Mouse (Mus musculus) spleen, embryonic (tissue): ENCODE data around the gene Chid1.

ENCODE experiments used
- CTCF ChIA-PET: fragments of 350-600 bp; sonication (Branson Sonifier 250); formaldehyde crosslinking; loops from one replicate; lab custom pipeline; 2022; lab: Charles Lee

Chid1 gene

DNA sequence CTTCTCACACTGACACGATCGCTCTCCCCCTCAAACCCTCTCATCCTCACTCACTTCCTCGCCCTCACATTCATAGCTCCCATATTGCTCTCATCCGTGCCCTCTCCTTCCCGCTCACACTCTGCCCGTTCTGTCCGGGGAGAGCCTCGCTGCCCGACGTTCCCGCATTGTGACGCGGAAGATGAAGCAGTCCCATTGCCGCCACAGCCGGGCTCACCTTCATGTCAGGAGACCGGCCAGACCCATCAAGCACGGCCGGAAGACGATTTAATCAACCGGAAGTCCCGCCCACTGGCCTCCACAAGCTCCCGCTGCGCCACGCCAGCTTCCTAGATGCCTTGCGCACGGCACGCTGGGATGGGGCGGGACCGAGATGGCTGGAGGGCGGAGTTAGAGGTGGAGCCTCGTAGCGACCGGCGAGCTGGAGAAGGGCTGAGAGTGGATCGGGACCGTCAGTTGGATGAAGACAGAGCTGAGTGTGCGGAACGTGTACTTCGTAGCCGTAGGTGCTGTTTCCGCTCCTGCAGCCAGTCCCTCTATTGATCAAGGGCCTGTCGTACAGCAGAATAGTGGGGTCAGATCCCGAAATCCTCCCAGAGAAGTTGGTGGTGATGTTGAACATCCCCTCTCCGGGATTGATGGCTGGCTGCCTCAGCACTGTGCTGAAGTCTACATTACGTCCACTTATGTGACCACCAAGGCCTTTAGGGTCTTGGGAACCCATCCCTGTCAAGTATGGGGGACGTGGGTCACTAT is at the start of gene Chid1:
Gene Chid1, minus strand, starts transcription at position 302 of the 756 bp plus-strand sequence.
- CTCF ChIA-PET = no interaction called here

DNA sequence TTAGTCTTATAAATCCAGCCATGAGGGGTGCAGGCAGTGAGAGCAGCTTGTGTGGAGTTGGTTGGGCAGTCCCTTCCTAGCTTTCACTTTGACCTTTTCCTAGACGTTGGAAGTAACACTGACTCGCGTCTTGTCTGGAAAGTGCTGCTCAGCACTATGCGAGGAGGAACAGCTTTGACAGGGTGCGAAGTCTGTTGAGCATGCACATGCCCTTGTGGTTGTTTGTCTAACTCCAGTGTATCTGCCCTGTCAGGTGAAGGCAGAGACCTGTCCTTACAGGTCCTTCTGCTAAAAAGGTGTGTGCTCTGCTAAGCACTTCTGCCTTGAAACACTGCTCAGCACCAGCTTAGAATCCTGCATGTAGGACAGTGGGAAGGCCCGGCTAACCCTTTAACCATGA is 49.2 kb upstream of the Chid1 start:
- CTCF ChIA-PET = no interaction called here

DNA sequence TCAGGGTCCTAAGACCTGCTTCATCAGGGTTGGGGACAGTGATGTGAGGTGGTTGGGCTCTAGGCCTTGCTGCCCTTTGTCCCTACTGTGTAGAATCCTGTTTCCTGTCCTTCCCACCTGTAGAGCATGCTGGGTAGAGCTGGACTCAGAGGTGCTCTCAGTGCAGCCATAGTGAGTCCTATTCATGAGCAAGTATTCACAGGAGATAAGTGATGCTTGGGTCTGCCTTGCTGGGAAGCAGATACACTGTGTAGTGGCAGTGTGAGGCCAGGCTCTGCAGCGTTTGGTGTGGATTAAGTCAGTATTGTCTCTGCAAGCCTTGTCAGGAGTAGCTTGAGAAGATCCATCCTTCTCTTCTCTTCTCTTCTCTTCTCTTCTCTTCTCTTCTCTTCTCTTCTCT is 46.2 kb upstream of the Chid1 start:
- CTCF ChIA-PET = no interaction called here

- CTCF ChIA-PET = no interaction called here
Measured at GRCm38 (mm10) chr7:141585288-141585687, 45.6 kb upstream of the Chid1 start.

- CTCF ChIA-PET = no interaction called here
Measured at GRCm38 (mm10) chr7:141584048-141584841, 44.6 kb upstream of the Chid1 start.

GRCm38 (mm10) chr7:141581323-141581722 is 41.7 kb upstream of the Chid1 start:
- CTCF ChIA-PET = no interaction called here

DNA sequence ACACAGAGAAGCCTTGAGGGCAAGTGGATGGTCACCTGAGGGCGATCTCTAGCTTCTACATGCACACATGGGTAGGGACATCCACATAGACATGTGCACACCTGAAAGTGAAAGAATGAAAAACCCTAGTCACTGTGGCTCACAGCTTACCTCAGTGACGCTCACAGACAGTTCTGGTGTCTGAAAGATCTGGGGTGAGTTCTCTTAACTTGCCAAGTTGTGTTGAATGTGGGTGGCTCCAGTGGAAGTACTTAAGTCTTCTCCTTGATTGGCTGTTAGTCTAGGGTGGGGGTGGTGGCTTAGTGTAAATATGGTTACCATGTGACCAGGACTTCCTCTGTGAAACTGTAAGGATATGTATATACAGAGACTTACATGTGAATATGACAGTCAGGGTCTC is 39.3 kb upstream of the Chid1 start:
- CTCF ChIA-PET = no interaction called here

DNA sequence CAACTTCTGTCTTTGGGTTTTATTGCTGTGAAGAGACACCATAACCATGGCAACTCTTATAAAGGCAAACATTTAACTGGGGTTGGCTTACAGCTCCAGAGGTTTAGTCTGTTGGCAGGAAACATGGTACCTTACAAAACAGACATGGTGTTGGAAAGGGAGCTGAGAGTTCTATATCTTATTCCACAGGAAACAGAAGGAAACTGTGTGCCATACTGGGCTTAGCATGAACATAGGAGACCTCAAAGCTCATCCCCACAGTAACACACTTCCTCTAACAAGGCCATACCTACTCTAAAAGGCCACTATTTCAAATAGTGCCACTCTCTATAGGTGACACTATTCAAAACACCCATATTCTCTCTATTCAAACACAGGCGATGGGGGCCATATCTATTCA is 38.9 kb upstream of the Chid1 start:
- CTCF ChIA-PET = no interaction called here

DNA sequence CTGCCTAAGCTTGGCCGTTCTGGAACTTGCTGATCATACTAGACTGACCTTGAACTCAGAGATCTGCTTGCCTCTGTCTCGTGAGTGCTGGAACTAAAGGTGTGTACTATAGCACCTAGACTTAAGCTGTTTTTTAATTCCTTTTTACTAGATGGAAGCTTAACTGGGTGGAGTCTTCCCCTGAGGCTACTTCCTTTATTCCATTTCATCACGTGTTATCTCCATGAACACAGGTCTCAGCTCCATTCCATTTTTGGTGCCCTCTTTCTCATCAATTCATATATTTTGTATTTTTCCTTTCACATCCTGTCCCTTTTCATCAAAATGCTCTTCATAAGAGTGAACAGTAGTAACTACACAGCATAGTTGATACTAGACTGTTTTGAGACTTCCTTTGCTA is 38.1 kb upstream of the Chid1 start:
- CTCF ChIA-PET = no interaction called here

- CTCF ChIA-PET = interaction anchor here (0.6 kb wide), 1 partner anchor 113 kb away, joined by 3 read pairs; no protein-coding TSS in a partner anchor
Measured at GRCm38 (mm10) chr7:141575481-141575880, 35.8 kb upstream of the Chid1 start.

DNA sequence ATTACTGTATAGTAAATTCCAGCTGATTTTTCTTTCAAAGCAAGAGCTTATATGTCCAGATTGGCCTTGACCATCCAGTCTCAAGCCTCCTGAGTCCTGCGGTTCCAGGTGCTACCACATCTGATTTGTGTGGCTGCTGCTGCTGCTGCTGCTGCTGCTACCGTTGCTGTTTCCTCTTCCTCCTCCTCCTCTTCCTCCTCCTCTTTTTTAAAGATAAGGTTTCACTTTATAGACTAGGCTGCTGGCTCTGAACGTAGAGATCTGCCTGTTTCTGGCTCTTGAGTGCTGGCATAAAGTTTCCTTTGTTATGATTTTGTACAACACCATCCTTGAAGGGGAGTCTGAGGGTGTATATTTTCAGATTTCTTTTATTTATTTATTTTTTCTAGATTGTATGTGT is 34.4 kb upstream of the Chid1 start:
- CTCF ChIA-PET = interaction anchor here (0.7 kb wide), 1 partner anchor 23 kb away, joined by 6 read pairs; no protein-coding TSS in a partner anchor

DNA sequence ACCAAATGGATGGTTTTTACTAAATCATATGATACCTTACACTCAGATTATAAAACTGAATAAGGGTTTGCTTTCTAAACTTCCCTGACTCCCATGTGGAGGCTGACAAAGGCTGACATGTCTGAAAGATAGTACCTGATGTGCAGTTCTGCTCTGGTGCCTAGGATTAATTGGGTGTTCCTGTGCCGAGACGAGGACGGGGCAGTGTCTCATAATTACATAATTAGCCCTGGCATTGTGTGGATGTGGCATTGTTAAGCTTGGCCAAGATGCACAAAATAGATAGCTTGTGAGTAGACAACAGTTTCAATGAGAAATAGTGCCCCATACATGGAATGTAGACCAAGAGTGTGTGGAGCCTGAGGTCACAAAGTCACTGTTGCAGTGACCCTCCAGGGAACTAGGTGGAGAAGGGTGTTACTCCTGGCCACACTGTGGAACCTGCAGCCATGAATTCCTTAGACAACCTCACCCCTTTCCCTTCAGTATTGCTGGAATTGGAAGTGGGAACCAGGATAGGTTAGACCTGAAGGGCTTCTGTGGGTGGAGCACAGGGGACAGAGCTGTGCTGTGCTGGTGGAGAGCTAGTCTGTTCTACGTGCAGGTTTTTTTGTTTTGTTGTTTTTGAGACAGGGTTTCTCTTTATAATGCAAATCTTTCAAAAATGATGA is 31.1 kb upstream of the Chid1 start:
- CTCF ChIA-PET = no interaction called here

DNA sequence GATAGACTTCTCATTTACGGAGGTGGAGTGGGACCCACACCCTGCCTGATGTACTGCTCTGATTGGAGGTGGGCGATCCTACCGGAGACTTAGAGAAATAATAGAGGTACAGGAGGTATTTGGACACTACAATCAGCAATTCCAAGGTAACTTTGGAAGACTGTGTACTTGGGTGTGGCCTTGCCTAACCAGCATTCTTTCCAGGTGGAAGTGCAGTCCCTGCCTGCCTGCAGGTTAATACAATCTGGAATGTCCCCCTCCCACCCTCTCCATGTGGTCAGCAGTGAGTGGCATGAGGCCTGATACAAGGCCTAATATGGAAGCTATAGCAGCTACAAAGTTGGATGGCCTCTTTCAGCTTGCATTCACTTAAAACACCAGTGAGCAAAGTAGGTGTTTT is 30.3 kb upstream of the Chid1 start:
- CTCF ChIA-PET = no interaction called here

DNA sequence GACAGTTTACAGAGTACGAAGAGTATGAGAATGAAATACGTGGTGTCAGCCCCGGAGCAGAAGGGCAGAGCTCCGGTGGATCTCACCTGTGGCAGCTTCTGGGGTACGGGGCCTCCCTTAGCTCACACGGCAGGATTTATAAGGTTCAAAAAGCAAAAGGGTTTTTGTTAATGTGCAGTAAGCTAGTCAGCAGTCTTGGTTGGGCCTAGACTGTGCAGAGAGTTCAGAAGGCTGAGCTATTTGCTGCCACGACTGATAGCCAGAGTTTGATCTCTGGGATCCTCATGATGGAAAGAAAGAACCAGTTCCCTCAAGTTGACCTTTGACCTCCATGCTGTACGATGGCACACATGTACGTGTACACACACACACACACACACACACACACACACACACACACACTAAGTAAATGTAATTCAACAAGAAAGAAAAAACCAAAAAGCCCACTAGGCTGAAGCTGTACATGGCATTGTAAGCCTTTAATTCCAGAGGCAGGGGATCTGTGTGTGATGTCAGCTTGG is 29.7 kb upstream of the Chid1 start:
- CTCF ChIA-PET = no interaction called here

DNA sequence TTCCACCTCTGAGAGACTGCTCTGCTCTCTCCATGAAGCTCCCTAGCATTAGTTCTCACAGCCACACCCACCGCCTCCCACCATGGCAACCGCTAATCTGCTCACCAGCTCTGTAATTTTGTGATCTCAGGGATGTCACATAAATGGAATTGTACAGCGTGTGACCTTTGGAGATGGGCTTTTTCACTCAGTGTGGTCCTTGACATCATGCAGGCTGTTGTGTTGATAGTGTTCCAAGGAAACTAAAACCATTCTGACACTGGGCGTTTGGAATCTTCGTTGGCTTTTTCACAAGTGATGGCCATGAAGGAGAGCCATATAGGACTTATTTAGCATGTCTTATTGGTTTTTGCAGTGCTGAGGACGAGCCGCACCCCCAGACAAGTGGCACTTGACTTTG is 26.9 kb upstream of the Chid1 start:
- CTCF ChIA-PET = no interaction called here

- CTCF ChIA-PET = no interaction called here
Measured at GRCm38 (mm10) chr7:141564561-141564960, 24.9 kb upstream of the Chid1 start.

DNA sequence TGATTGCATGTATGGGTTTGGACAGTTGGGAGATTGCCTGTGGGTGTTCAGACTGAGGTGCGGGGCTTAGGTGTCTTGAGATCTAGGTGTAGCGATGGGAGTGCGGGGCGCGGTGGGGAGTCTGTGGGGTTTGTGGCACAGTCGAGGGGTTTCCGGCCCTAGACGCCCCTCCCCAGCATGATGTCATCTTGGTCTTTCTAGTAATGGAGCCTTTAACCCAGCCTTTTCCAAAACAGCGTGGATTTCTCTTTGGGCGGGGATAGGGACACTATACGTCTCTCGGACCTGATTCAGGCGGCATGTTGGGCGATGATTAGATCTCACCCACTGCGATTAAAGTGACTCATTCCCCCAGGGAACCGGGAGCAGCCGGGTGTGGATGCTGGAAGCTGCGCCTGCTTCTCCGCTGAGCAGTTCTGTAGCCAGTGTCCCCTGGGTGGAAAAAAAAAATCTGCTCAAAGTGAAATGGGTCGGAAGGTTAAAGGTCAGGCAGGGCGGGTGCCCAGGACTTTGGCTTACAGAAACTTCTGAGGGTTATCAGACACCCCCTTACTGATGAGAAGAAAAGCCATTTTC is 23.3 kb upstream of the Chid1 start:
- CTCF ChIA-PET = no interaction called here

GRCm38 (mm10) chr7:141562421-141562851 is 22.8 kb upstream of the Chid1 start:
- CTCF ChIA-PET = no interaction called here

DNA sequence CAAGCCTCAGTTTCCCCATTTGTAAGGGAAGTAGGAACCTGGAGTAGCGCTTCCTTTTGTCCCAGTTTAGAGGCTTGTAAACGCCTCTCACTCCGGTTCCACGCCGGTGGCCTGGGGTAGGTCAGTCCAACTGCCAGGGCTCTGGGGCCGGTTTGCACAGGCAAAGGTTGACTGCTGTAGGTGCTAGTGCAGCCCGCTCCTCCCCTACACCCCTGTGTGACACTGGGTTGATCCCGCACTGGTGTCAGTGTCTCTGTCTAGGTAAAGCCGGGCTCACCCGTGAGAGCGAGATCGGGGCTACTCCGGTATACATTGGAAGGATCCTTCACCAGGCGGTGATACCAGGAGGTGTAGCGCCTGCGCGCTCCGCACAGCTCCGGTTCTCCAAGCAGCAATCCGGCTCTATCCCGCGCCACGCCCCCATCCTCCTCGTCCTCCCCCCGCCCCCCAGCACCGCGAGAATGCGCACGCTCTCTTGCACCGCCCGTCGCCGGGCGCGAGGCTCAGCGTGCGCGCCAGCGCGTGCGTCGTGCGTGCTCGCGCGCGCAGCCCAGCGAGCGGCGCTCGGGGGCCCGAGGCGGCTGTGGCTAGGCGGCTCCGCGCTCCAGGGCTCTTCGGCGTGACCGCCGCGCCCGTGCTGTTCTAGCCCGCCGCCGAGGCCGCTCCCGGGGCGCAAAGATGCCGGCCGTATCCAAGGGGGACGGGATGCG is 22.2 kb upstream of the Chid1 start, which contains the start of gene Ap2a2:
Gene Ap2a2, plus strand, starts transcription at position 492 of the 710 bp plus-strand sequence.
- CTCF ChIA-PET = no interaction called here

DNA sequence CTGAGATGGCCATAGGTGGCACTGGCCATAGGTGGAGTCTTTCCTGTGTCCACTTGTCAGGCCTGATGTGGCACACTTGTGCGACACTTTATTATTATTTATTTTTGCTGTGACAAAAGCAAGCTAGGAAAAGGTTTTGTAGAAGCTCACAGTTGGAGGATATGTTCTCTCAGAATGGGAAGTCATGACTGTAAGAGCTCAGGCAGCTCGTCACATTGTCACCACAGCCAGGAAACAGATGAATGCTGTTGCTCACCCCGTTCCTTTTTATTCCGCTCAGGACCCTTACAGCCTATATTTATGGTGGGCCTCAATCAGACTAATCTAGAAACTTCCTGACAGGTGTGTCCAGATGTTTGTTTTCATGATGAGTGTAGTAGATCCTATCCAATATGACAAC is 20.8 kb upstream of the Chid1 start:
- CTCF ChIA-PET = no interaction called here

- CTCF ChIA-PET = no interaction called here
Measured at GRCm38 (mm10) chr7:141559726-141560325, 20.2 kb upstream of the Chid1 start.
